Comparison of ENCODE assay signal across 17 mouse cellular contexts in genomic region chr3:120810527-120810926, GRCm38 (mm10).
"Had no signal": no experiment of that assay in that cellular context is flagged by ENCODE, and none has a peak within 500 bp of the region (broad histone marks: within the 10 kb centered on the region; RNA-seq: fewer than 3 reads in every experiment).

No protein-coding gene starts in this region.

- H3K4me3 ChIP-seq: limb, embryonic 12.5 days; liver, embryonic 13.5 days; lung, embryonic 15.5 days; megakaryocyte, embryonic 14.5 days; stomach, embryonic 15.5 days had no signal

- H3K4me2 ChIP-seq: limb, embryonic 12.5 days; liver, embryonic 13.5 days; lung, embryonic 15.5 days; stomach, embryonic 15.5 days had no signal

- H3K9me3 ChIP-seq: limb, embryonic 12.5 days; liver, embryonic 13.5 days; lung, embryonic 15.5 days; stomach, embryonic 15.5 days had no signal

- DNase-seq: kidney, adult 9 months; kidney, postnatal 36 days; layer of hippocampus, adult 9-11 months; layer of hippocampus, postnatal 36 days; liver; liver, embryonic 13.5 days; liver, postnatal 0 days; lung, postnatal 14 days; right cerebral cortex, postnatal 14 days; thymus, adult 2 months; thymus, postnatal 25 days had no signal

- H3K27me3 ChIP-seq: limb, embryonic 12.5 days; liver, embryonic 13.5 days; lung, embryonic 15.5 days; megakaryocyte, embryonic 14.5 days; stomach, embryonic 15.5 days had no signal

- ATAC-seq: liver, postnatal 0 days had no signal

- H3K36me3 ChIP-seq: limb, embryonic 12.5 days; liver, embryonic 13.5 days; lung, embryonic 15.5 days; stomach, embryonic 15.5 days had no signal

- H3K4me1 ChIP-seq: limb, embryonic 12.5 days; liver, embryonic 13.5 days; lung, embryonic 15.5 days; megakaryocyte, embryonic 14.5 days; stomach, embryonic 15.5 days had no signal

- H3K27ac ChIP-seq: kidney, postnatal 0 days; limb, embryonic 12.5 days; liver, embryonic 13.5 days; lung, embryonic 15.5 days; macrophage; stomach, embryonic 15.5 days had no signal

- H3K9ac ChIP-seq: limb, embryonic 12.5 days; liver, embryonic 13.5 days; liver, postnatal 0 days; lung, embryonic 15.5 days; stomach, embryonic 15.5 days had no signal
